Mouse (Mus musculus) MEL-GATA-1-ER (cell line): ENCODE measurements at regions not wholly inside any gene's neighbourhood (a gene's known extent, or its start where the extent isn't known, plus 50 kb on each side); places are given as distances from the start of the nearest gene placed in this dataset.

Experiments
- DNase-seq: peaks from one replicate; pipeline ENCODE4 v3.0.0-alpha.2; 2012; ENCODE audit warnings: low read depth; ENCODE audit errors: extremely low read depth

DNA sequence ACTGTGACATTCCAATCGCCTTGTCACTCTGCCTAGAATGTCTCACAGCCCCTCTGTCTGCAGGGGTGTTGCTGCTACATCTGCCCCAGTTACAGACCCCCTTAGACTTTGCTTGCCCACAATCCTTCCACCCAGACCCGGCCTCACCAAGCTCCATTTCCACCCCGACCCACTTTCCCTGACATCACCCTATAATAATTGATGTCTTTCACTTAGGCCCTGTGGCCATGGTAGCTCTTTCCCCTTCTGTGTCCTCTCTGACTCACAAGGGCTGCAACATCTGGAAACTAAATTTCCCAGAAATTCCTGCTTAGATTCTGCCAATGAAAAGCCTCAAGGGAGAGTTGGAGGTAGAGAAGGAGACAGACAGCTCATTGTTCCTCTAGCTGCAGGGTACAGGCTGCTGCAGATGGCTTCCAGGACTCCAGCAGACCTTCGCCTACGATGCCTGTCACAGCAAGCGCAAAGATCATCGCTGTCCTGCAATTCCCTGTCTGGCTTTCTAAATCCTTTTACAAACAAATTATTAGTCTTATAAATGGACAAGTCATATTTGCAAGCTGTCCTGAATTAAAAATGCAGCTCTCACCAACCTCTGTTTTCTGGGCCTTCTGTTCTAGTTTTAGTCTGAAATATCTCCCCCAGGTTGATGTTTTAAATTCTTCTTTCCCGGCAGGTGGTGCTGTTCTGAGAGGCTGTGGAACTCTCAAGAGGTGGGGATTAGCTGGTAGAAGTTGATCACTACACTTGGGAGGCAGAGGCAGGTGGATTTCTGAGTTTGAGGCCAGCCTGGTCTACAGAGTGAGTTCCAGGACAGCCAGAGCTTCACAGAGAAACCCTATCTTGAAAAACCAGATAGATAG is 104.9 kb upstream of the Oxgr1 start:
- no peak for DNase-seq

DNA sequence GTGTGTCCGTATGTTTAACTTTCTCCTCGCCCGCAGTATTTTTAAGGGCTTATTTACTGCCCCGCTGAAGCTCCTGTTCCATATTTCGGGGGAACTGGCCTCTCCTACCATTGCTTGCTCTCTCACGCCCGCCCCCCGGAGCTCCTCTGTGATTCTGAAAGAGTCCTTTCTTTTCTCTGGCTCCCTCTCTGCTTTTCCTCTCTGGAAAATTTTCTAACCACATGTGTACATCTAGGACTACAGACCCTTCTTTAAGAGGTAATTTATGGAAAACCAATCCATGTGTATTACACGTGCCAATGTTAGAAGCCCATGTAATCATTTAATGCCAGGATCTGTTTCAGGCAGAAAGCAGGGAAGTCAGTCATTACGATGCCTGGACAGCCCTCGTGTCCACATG is 106.6 kb upstream of the Oxgr1 start:
- DNase-seq = no peak

DNA sequence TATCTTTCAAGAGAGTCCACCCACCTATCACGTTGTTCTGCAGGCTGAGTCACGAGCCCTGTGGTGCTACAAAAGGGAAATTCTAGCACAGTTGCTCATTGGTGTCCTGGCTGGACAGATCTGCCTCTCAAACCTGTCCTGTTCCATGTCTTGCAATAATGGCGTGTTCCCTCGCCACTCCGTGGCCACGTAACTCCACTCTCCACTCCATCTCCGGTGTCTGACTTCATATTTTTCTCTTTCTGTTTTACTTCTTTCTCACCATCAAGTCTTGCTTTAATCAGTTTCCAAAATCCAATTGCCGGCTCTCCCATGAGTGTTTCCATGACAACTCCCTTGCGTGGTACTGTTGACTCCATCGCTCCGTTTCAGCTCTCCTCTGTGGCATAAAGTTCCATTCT is 107.1 kb upstream of the Oxgr1 start:
- no peak for DNase-seq

DNA sequence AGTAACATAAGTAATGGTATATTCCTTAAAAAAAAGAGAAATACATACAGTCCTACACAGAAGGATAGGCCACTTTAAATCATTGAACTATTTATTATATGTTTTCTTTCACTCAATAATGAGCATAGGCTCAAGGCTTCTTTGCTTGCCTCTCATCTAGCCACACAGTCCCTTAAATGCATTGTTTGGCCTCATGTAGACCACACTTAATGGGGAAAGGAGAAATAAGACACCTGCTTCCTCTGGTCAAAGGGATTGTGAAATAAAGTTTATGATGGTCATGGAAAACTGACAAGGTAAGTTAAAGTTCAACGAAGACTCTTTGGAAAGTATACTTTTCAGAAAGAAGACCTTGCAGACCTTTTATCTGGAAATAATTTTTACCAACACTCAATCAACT is 108.4 kb upstream of the Oxgr1 start:
- no peak for DNase-seq

DNA sequence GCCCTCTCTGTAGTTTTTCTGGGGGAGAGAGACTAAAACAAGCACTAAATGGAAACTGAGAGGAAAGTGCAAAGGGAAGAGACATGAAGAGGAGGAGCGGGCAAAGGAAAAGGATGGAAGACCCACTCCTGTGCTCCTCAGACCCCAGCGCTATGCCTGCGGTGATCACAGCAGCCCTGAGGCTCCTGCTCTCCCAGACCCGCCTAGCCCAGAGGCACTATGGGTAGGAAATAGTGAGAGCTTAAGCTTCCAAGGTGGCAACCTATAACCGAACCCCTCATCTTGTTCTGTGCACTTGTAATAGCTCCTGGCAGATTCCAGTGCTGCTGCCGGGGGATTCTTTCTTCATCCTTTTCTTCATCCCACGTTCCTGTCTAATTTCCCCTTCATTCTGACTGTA is 112.2 kb upstream of the Oxgr1 start:
- DNase-seq = no peak

DNA sequence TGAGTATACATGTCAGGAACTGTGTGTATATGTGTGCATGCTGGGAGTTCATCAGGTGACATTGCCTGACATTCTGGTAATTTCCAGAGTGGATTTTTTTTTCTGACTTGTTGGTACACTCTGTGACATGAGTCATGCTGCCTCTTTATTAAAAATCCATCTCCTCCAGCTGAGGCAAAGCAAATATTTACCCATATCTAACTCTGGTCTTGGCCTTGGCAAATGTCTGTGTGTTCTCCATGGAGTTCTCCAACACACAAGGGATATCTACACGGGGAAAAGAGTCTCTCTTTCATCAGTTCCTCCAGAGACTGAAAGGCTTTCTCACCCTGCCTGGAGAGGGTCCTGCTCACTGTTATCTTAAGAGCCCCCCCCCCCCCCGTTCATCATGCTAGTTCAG is 111.3 kb upstream of the Mbnl2 start:
- DNase-seq = no peak

DNA sequence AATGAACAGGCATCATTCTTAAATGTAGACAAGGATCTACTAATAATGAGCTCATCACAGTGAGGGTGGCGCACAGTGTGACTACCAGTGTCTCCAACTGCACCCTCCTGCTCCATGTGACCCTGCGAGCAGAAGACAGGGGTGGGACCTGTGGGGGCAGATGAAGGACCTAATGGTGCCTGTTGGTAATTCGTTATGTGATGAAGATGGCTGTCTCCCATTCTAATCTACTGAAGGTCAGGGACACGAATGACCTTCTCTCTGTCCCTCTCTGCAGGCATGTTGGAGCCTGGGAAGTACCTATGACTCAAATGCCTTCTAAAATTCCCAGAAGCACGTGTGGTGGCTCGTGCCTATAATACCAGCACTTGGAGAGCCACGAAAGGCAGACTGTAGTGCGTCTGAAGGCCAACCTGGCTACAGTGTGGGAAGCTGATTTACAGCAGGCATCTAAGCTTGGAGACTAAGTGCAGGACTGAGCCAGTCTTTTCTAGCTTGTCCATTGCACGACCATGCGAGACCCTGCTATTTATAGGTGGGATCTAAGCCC is 109.9 kb upstream of the Mbnl2 start:
- no peak for DNase-seq

DNA sequence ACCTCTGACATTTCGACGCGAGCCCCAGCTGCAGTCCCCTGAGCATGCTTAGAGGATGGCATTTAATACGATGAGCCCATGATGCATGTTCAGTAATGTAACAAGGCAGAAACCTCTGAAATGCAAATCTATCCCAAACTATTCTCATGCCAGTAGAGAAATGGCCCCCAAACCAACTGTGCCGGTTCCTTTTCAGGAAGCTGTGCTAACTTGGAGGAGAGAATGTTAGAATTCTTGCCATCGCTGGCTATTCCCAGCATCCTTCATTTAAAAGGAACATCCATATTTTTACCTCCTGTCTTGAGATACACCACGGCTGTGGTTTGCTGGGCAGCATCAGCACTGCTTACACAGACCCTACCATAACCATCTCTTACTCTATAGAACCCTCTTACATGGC is 104.7 kb upstream of the Mbnl2 start:
- no peak for DNase-seq

DNA sequence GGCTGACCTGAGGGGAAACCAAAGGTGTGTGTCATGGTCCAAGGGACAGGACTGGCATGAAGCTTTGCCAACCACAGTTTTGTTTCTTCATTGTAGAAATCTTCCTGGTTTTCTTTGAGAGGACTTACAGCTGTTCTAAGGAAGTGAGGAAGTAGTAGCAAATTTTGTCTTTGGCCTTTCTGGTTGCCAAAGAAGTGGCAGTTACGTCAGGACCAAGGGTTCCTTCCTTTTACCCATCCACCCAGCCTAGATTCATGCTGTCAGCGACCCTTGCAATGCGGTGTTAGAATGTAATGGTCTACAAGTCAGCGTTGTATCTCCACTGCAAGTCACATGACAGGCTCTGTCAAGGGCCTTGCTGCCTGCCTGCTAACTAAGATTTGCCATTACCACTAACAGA is 103.4 kb upstream of the Mbnl2 start:
- no peak for DNase-seq

DNA sequence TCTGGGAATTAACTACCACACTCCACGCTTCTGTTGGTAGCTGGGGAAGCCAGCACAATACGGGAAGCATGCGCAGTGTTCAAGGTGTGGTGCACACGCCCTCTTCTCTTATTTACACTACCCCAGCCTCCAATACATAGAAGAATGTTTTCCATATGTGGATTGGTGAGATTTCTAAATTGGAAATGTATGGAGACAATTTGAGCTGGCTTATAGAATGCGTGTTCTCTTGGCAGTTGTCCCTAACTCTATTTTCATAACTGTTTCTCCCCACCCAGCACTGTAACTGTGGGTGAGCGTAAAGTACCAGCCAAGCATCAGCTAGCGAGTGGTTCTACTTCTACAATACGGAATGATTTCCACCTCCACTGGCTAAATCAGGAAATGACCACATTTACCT is 102.6 kb upstream of the Mbnl2 start:
- no peak for DNase-seq

DNA sequence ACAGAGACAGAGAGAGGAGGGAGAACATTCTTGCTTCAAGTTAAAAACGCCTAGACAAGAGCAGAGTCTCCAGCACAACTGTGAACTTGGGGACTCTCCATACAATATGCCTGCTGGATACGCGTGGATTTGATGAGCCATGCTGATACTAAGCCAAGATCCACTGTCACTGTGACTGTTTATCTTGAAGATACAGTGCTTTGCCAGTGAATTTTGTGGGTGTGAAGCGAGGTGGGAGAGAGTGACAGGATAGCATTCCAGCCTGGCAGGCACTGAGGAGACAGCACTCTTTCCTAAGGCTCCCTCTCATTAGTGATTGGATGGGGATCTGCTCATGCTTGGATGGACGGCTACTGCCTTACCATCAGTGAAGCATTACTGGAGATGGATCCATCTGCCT is 100.9 kb upstream of the Mbnl2 start:
- DNase-seq = no peak

DNA sequence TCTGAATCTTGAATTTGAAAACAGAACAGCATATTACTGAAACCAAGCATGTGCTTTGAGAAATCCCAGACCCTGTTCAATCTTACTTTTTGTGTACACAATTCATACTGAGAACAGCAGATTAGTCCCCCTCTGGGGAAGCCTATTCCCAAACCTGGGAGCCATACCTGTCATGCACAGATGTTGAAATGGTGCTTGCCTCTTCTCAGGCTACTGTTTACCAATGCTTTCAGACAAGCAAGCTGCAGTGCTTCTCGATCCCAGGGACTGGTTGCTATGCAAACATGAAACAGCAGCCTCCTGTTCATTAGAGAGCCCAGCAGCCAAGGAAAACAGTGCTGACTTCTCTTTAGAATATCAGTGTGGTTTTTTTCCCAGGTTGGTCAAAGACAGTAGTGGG is 80.3 kb upstream of the Mbnl2 start:
- DNase-seq = no peak

DNA sequence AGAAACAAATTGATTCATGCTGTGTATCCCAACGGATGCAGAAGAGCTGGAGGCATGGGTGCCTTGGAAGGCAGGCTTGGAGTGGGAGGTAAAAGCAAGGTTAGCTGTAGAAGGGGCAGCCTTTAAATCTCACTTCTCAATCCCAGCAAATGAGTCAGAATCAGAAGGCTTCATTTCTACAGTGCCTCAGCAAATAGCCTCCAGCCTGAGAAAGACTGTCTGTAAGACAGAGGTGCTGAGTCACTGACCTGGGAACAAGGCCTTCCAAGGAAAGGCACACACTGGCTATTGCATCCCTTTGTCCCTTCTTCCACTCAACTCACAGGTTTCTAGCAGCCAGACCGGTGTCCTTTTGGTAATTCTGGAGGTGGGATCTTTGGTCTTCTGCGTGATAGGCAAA is 63.7 kb upstream of the Mbnl2 start:
- no peak for DNase-seq

DNA sequence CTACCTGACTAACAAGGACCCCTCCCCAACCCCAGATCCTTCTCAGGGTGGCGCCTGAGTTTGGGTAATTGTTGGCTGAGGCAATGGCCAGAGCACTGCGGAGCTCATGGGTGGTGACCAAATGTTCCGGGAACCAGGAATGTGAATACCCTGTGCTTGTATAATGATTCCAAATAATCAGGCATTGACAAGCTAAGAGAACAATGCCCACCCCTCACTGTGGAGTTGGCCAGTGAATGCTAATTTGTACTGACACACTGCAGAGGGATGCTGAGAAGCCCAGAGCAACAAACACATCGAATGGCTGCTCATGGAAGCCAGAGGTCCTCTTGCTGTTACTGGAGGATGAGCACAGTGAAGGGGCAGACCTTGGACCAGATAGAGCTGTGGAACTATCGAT is 62.8 kb upstream of the Mbnl2 start:
- DNase-seq = no peak

DNA sequence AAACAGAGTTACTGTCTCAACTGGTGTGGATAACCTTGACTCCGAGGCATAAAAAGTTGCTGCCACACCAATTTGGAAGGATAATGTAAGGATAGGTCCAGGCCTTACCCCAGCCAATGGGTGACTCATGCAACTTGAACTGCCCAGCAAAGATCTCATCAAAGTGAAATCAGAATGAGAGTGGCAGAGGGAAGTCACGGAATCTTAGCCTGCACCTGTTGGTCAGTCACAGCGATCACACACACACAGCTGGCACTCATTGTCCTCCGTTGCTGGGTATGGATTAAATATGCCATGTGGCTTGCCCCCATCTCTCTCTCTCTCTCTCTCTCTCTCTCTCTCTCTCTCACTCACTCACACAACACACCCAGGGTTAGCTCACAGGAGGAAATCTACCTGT is 56.2 kb upstream of the Mbnl2 start:
- DNase-seq = no peak

DNA sequence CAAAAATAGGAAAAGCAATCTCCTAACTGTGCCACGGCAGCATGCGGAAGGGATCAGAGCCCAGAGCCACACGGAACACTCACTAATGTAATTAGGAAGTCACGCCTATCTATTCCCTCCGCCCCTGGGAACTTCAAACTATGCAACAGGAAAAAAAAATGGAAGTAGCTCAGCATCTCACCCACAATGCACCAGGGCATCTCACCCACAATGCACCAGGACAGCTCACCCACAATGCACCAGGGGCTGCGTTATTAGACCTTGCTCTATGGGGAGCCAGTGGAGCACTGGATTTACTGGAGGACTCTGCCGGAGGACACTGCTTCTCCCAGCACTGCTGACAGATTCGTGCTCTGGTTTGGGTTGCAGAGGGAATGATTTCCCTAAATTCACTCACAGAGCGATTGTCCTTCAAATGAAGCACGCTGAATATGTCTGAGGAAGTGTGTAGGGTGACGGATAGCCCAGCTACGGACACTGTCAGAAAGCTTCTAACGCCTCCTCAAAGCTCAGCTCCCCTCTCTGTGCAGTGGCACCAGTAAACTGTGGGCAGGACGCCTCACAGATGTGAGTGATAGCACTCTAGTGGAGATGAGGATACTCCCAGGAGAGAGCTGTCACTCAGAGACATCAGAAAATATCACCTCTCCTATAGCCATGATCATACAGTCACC is 51.8 kb upstream of the Mbnl2 start:
- no peak for DNase-seq

DNA sequence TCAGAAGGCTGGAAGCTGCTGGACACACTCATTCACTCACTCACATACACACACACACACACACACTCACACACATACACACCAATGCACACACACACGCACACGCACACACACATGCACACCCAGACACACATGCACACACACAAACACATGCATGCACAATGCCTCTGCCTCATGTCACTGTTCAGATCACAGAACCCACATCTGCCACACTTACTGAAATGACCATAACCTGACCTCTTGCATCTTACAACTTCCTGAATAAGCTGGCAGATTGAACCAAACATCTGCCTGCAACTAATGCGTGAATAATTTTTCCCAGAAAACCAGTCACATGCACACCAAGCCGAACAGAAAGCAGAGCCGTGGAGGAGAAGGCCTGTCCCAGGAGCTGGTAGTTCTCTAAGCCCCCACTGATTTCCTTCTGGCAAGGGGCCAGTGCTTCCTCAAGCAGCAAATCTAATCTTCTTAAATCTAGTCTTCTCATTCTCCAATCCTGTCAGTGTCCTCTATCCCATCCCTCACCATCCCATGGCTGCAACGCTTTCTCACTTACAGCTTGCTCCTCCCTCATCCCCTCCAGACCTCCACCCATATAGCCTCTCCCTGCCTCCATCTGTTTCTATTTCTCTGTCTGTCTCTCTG is 51.1 kb upstream of the Mbnl2 start:
- DNase-seq = no peak

DNA sequence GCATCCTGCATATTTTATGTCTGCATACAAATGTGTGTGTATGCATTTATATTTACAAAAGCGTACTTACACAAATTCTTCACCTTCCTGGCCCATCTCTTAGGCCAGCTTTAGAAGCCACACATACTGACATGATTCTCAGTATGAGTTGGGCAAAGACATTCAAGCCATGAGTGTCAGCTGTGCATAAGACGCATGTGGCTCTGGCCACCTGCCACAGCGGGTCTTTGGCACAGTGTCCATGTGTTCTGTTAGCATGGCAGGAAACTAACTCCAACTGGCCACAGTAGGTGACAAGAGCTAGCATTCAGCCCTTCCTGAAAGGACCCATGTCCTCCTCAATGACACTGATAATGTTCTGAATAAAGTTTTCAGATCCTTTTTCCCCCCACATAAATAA is 49.8 kb upstream of the Mbnl2 start:
- DNase-seq = no peak
